Mouse (Mus musculus) heart, adult 11 months (tissue): ENCODE data around the gene Evi2.

ENCODE experiments used
- DNase-seq: peaks from one replicate; pipeline ENCODE4 v3.0.0; 2022

Evi2 gene

DNA sequence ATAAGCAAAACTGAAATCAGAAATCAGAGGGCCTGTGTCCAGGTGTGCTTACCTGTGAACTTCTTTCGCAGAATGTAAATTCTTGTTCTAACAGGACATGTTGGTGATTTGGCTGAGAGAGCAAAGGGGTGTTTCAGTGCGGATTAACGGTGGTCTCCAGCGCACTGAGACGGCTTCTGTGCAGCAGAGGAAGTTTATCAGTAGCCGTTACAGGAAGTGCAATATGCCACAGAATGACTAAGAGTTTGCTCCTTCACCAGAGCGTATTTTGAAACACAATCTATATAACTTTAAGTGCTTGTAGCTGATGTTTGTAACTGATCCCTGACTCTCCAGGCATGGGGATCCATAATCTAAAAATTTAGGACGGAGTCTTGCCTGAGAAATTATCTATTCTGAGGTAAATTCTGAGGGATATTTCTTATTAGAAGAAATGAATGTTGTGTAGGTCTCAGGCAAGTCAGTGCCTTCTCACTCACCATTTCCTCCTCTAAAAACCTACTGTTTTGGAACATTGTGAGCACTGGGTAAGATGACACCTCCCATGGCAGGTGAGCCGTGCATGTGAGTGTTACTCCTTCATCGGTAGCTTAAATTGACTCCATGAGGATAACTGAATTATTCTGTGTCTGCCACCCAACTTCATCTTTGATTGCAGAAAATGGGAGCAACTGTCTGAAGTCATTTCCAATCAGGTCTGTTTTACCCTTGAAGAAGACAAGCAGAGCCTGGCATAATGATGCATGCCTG, 6.7 kb downstream of the Evi2 start, which contains the start of gene Evi2b:
Gene Evi2b (minus strand): TSS at position 203 of the 750 bp plus-strand sequence.
- DNase-seq, result peak; percentile 72

- no peak for DNase-seq
These were observed 7.4 kb downstream of the Evi2 start for GRCm38 (mm10) chr11:79522944-79523343.

- DNase-seq, result peak; percentile 83
These were observed 8.5 kb downstream of the Evi2 start for GRCm38 (mm10) chr11:79521930-79522329.

- no peak for DNase-seq
These were observed 9.6 kb downstream of the Evi2 start for GRCm38 (mm10) chr11:79520772-79521171.

- peak; percentile 88 for DNase-seq
These were observed 10.5 kb downstream of the Evi2 start for GRCm38 (mm10) chr11:79519878-79520291.

- DNase-seq, result no peak
These were observed 11.1 kb downstream of the Evi2 start for GRCm38 (mm10) chr11:79519299-79519698.

DNA sequence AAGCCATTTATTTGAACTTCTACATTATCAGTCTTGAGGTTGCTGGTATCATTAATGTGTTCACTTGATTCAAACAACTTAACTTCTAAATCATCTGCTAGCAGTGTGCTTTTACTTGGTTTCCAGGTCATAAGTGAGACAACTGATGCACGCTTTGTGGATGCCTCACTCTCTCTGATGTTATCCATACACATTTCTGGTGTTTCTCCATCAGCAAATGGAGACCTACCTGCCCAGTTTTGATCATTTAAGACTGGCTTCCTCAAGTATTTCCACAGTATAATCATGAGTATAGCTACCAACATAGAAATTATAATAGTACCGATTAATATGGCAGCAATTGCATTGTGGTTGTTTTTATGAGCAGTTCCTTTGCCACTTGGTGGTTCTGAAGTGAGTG, 14.6 kb downstream of the Evi2 start:
- DNase-seq, result no peak

DNA sequence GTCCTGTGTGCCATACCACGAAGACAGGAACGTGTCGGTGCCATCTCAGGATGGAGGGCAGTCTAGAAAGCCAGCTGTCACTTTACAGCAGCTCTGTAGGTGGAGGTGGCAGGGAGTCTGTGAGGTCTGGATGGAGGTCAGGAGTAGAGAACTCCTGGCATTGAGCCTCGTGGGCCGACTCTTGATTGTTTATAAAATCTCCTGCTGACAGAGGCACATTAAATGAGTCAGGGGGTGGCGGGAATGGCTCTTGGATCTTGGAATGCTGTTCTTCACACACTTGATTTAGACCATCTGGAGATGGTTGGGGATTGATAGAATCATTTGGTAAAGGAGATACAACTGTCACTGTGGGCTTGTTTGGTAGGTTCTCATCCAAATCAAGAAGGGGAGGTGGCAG, 15.1 kb downstream of the Evi2 start:
- no peak for DNase-seq

DNA sequence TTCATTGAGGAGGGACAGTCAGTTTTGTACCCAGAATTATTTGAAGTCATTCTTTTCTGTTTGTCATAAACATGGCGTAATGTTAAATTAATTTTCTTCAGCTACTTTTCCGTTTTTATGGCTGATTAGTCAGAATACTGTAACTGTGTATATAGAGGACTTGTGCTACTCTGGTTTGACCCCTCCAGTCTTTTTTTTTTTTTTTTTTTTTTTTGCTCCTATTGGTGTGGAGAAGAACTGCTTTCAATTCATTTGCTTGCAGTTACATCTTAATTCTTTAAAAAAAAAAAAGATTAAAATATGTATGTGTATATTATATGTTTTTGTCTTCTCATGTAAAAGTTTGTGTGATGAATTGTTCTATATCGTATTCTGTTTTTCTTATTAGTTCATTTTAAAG, 18.4 kb downstream of the Evi2 start:
- no peak for DNase-seq

GRCm38 (mm10) chr11:79504506-79504905, 25.9 kb downstream of the Evi2 start:
- no peak for DNase-seq

GRCm38 (mm10) chr11:79503845-79504244, 26.5 kb downstream of the Evi2 start, which contains the start of gene Omg:
Gene Omg, minus strand, starts transcription at chr11:79504084.
- DNase-seq, result no peak

- no peak for DNase-seq
These were observed 27.5 kb downstream of the Evi2 start for GRCm38 (mm10) chr11:79502917-79503316.

GRCm38 (mm10) chr11:79494976-79495800, 35.2 kb downstream of the Evi2 start:
- DNase-seq, result no peak

GRCm38 (mm10) chr11:79484721-79485120, 45.7 kb downstream of the Evi2 start:
- DNase-seq, result no peak

GRCm38 (mm10) chr11:79483876-79484528, 46.4 kb downstream of the Evi2 start:
- DNase-seq, result no peak

DNA sequence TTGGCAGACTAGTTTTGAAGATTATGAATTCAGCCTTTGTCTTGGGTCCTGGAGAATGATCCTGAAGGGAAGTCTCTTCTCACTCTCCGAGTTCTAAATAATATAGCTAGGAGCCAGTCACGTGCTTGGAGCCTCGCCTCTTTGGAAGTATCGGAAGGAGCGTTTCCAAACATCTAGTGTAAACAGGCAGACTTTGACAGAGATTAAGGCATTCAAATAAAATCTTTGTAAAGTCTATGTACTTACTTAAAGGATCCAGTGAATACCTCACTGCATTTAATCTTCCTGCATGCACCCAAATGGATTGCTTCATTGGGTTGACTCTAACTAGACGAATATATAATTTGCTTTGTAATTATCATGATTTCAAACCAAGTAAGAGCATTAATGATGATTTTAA, 47.0 kb downstream of the Evi2 start:
- no peak for DNase-seq

DNA sequence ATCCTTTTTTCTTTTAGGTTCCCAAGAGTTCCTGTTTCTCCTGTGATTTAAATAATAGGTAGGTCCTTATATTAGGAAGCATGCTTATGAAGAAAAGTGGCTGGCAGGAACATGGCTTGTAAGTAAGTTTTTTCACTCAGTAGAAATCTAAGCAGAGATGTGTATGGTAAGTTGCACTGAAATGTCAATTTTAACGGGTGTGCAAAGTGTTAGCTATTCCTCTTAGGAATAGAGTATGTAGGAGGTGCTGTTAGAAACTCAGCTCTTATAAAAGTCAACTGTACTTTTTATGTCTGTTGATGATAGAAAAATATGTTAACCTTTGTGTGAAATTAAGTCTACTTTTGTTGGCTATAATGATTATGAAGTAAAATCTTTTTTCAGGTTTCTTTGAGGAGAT, 62.3 kb downstream of the Evi2 start:
- no peak for DNase-seq
